Mouse (Mus musculus) neutrophil, adult 65 days (primary cell): ENCODE measurements around the gene Phkg1. TPM values are rescaled to one million over a fixed set of nuclear protein-coding genes. Genes with fewer than 3 reads are reported as not detected.

Experiments used
- total RNA-seq: library from RNA; stranded (reverse); gene quantifications from 2 replicates; pipeline ENCODE4 v1.2.4, GENCODE M21; 2023

Gene Phkg1
- 0.32 TPM in 1 of 2 replicates, not detected in the other for total RNA-seq

DNA sequence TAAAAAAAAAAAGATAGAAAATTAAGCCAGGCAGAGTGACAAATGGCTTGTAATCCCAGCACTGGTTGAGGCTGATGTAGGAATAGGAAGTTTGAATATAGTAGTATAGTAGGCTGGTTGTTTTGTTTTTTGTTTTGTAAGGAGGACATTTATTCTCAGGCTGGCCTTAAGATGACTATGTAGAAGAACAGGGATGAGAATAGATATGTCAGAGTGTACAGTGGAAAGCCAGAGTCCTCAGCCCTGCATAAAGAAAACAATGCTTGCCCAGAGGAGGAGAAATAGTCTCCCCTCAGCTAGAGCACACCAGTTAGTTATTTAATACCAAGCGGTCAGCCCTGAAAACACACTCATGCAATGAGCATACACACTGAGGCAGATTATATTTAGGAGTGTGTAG is at the start of gene Phkg1:
Gene Phkg1 (minus strand): TSS at position 101 of the 400 bp plus-strand sequence.

DNA sequence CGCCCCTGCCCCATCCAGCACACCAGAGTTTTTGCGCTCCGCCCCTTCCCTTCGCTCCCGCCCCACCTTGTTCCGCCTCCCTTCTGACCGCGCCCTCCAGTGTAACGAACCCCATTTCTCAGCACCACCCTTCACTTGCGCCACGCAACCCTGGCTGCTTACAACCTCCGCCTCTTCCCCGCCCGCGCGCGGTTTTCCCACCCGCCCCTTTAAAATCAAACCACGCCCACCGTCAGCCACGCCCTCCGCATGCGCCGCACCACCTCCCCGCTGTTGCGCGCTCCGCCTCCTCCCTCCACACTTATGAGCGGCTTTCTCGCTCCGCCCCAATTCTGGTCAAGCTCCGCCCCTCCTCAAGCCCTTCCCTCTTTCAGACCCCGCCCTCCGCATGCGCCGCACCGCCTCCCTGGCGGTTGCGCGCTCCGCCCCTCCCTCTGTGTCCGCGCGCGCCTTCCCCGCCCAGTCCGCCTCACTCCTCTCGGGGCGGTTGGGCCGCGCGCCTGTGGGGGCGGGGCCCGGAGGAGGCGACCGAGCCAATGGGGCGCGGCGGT is 43.2 kb upstream of the Phkg1 start, which contains the start of gene Vkorc1l1:
Gene Vkorc1l1 (plus strand): TSS at position 476 of the 551 bp plus-strand sequence.

DNA sequence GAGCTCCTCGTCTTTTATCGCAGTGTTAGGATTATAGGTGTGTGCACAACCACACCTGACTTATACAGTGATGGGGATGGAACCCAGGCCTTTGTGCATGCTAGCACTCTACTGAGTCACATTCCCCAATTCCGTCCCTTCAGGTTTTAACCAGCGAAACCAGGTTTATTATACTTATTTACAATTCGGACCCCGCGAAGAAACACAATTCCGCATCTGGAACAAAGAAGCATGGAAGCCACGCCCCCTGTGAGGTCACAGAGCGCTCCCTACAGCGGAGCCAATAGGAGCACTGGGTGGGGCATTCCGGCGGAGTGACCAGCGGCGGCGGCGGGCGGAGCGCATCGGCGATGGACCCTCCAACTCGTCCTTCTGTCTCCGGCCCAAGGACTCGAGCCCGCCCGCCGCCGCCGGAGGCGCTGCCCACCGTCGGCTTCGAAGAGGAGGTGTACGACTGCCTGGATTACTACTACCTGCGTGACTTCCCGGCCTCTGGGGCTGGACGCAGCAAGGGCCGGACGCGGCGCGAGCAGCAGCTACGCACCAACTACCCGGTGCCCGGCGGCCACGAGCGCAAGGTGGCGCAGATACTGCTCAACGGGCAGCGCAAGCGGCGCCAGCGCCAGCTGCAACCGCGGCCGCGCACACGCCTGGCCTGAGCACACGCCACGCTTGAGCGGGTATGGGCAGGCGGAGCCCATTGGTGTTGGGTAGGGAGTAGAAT is 10.1 kb upstream of the Phkg1 start, which contains the start of gene Nupr1l:
Gene Nupr1l (plus strand): TSS at position 299 of the 724 bp plus-strand sequence.

DNA sequence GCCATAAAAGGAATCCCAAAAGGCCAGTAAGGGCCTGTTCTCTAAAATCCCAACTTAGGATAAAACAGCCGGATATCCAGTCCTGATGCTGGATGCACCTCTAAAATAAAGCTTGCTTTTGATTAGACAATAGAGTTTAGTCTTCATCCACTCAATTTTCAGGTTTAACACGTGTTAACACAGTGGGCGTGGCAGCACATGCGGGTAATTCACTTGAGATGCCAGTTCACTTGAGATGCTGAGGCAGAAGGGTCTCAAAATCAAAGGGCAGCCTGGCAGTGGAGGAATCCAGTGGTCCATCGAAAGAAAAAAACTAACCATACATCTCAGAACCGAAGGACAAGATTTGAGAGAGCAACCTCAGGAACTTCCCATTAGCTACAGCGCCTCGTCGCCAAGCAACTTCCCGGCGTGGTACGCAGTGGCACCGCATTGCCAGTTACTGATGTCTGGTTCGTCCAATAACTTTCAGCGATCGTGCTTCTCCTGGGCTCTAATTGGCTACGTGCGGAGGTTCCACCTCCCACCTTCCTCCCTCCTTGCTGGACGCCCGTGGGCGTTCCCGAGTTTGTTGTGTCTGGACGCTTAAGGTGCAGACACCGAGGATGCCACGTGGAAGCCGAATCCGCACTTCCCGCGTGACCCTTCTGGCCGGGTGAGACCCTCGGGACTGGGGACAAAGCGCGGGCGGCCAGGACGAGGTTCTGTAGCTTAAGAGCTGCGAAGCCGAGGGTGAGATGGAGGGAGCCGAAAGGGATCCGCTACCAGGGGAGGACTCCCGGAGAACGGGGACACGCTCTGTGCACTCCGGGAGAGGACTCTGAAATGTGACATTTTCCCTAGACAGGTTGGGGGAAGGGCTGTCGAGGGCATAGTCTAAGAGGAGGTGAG is 2.9 kb downstream of the Phkg1 start, which contains the start of gene Zbed5:
Gene Zbed5 (plus strand): TSS at position 526 of the 891 bp plus-strand sequence.

DNA sequence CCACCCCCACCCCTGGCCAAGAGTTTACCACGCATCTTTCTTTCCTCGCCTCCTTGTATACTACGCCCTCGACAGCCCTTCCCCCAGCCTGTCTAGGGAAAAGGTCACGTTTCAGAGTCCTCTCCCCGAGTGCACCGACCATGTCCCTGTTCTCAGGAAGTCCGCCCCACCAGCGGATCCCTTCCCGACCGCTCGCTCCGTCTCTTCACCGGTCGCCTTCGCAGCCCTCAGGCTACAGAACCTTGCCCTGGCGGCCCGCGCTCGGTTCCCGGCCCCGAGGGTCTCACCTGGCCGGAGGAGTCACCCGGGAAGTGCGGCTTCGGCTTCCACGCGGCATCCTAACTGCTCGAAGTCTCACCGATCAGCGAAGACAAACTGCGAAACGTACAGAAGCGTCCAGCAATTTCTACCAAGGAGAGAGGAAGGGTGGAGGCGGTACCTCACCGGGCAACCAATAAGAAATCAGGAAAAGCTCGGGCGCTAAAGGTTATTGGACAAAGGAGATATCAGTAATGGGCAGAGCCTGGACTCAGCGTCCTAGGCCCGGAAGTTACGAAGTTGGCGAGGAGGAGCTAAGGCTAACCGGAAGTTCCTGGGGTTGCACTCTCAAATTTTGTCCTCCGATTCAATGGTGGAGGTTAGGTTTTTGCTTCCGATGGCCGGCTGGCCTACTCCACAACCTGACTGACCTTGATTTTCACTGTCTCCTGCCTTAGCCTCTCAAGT is 11.3 kb downstream of the Phkg1 start, which contains the start of gene Chchd2:
Gene Chchd2 (minus strand): TSS at position 560 of the 726 bp plus-strand sequence.

DNA sequence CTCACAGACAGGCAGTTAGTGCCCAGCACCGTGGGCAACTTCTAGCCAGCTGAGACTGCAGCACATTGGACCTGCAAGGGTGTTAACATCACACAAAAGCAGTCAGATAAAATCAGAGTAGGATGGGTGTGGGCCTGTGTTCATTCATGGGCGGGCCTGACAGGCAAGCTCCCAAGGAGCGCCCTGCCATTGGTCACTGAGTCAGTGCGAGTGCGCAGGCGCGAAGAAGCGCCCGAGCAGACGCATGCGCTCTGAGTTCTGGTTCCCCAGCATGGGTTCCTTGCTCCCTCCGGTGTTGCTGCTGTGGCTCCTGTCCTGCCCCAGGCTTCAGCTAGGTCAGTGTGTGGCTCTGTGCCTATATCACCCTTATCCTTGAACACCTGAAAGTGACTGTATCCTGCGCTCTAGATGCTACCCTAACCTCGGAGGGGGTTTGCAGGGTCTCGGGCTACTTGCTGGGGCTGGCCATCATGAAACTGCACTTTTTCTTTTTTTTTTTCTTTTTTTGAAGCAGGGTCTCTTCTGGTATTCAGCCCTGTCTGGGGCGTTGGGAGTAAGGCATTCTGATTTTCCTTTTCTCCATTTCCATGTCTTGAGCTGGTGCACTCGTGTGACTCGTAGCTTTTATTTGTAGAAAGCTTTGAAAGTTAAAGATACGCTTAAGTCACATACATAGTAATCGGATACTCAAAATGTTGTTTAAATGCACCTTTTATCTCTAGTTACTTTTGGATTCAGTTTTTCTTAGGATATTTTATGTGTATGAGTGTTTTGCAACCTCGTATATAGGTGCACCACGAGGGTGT is 51.4 kb downstream of the Phkg1 start, which contains the start of gene Sumf2:
Gene Sumf2 (plus strand): TSS at position 235 of the 806 bp plus-strand sequence.

Other genes with a start within 250 kb of the Phkg1 start
- 0.29 and 0.76 TPM in 2 replicates for gene Zfp11, start 228.4 kb downstream of the Phkg1 start, total RNA-seq
- gene Sept14, start 190.0 kb downstream of the Phkg1 start, total RNA-seq, result not detected in 2 replicates
- 34.5 and 36.1 TPM in 2 replicates for gene Mrps17, start 183.1 kb downstream of the Phkg1 start, total RNA-seq
- 31.7 TPM in 2 replicates for gene Nipsnap2, start 173.5 kb downstream of the Phkg1 start, total RNA-seq
- 4.1 and 6.0 TPM in 2 replicates for gene Psph, start 111.1 kb downstream of the Phkg1 start, total RNA-seq
- gene Sumf2, start 51.6 kb downstream of the Phkg1 start, total RNA-seq, result 2.7 and 3.6 TPM in 2 replicates
- gene Chchd2, start 11.1 kb downstream of the Phkg1 start, total RNA-seq, result 114 and 116 TPM in 2 replicates
- gene Zbed5, start 2.8 kb downstream of the Phkg1 start, total RNA-seq, result not detected in 2 replicates
- gene Nupr1l, start 10.0 kb upstream of the Phkg1 start, total RNA-seq, result 0.50 TPM in 1 of 2 replicates, not detected in the other
- gene Vkorc1l1, start 43.4 kb upstream of the Phkg1 start, total RNA-seq, result 12.2 and 12.8 TPM in 2 replicates
- gene Gusb, start 104.5 kb upstream of the Phkg1 start, total RNA-seq, result 37.9 and 44.9 TPM in 2 replicates
- gene Asl, start 130.7 kb upstream of the Phkg1 start, total RNA-seq, result 27.8 and 28.0 TPM in 2 replicates
- 18.8 and 20.6 TPM in 2 replicates for gene Crcp, start 130.7 kb upstream of the Phkg1 start, total RNA-seq
- gene Tpst1, start 174.8 kb upstream of the Phkg1 start, total RNA-seq, result 1.6 and 1.8 TPM in 2 replicates
- gene Kctd7, start 246.3 kb upstream of the Phkg1 start, total RNA-seq, result 5.1 and 5.3 TPM in 2 replicates